Mouse (Mus musculus) limb, embryonic 13.5 days (tissue): ENCODE data around the gene Slc4a8. TPM values are rescaled to one million over a fixed set of nuclear protein-coding genes. Genes with fewer than 3 reads are reported as not detected.

Experiments
- ATAC-seq: fragments of 200-750 bp; cut with Nextera tagmentation; 2 replicates; pipeline ENCODE4 v1.8.0; 2017; ENCODE audit warnings: low read depth, moderate number of reproducible peaks, moderate TSS enrichment; ENCODE audit not compliant: low FRiP score
- H3K27ac ChIP-seq: fragments of 300-500 bp; sonication (generic); 2 replicates; pipeline ENCODE4 v1.5.1; 2015; ENCODE audit warnings: inconsistent platforms, mild to moderate bottlenecking, moderate library complexity
- H3K27me3 ChIP-seq: fragments of 300-500 bp; sonication (generic); 2 replicates; pipeline ENCODE4 v1.6.1; 2015; ENCODE audit warnings: mild to moderate bottlenecking, inconsistent platforms
- H3K36me3 ChIP-seq: fragments of 300-500 bp; sonication (generic); 2 replicates; pipeline ENCODE4 v1.6.1; 2015; ENCODE audit warnings: inconsistent platforms, mild to moderate bottlenecking, moderate library complexity
- H3K4me1 ChIP-seq: fragments of 300-500 bp; sonication (generic); 2 replicates; pipeline ENCODE4 v1.6.1; 2015; ENCODE audit warnings: inconsistent platforms
- H3K4me2 ChIP-seq: fragments of 300-500 bp; sonication (generic); replicated peaks from 2 replicates; pipeline ENCODE4 v1.6.1; 2015; ENCODE audit warnings: inconsistent platforms, mild to moderate bottlenecking, moderate library complexity
- H3K4me3 ChIP-seq: fragments of 300-500 bp; sonication (generic); 2 replicates; pipeline ENCODE4 v1.5.1; 2015; ENCODE audit warnings: moderate library complexity, mild to moderate bottlenecking, inconsistent platforms
- H3K9ac ChIP-seq: fragments of 300-500 bp; sonication (generic); 2 replicates; pipeline ENCODE4 v1.6.1; 2015; ENCODE audit warnings: mild to moderate bottlenecking, inconsistent platforms
- H3K9me3 ChIP-seq: fragments of 300-500 bp; sonication (generic); 2 replicates; pipeline ENCODE4 v1.6.1; 2016; ENCODE audit warnings: inconsistent platforms
- WGBS: fragments of 180-500 bp; shearing (Covaris S2); methylation state at CpG from one replicate; pipeline ENCODE4 v1.1.7; 2015; 5-methylcytosine and 5-hydroxymethylcytosine counted together
- polyA plus RNA-seq: library from polyadenylated mRNA; unstranded; fragments of >200 nt; fragmentation: Nextera tagmentation; extraction: Ambion mirVana; gene quantifications from 2 replicates; pipeline ENCODE4 v1.2.1, GENCODE M21; 2015

Slc4a8 gene
- polyA plus RNA-seq, 1 experiment from 2014 or later = 4.9 TPM

GRCm38 (mm10) chr15:100777020-100778016, 15.8 kb downstream of the Slc4a8 start:
- Histone ChIP-seq H3K27ac (no peak overlapping the region; the same call in 1 of the 2 replicates), H3K4me2 (peak overlapping the region; percentile 27), H3K27me3 (peaks cover 4% of the 10 kb centered on the region; the same call in 1 of the 2 replicates), H3K9ac (no peak overlapping the region), H3K4me3 (no peak overlapping the region), H3K36me3 (no peaks in the 10 kb centered on the region), H3K9me3 (no peaks in the 10 kb centered on the region), H3K4me1 (peaks cover 44% of the 10 kb centered on the region)
- 0 out of 2 replicates have a peak, but pooled peaks have one; percentile 29 for ATAC-seq
- 38% methylated on average over 32 of the region's 32 CpGs for WGBS

- no peak for ATAC-seq
- H3K4me1 ChIP-seq = peaks cover 36% of the 10 kb centered on the region
- 74% methylated on average over 10 of the region's 10 CpGs for WGBS
These were observed 18.3 kb downstream of the Slc4a8 start for GRCm38 (mm10) chr15:100779896-100780295.

DNA sequence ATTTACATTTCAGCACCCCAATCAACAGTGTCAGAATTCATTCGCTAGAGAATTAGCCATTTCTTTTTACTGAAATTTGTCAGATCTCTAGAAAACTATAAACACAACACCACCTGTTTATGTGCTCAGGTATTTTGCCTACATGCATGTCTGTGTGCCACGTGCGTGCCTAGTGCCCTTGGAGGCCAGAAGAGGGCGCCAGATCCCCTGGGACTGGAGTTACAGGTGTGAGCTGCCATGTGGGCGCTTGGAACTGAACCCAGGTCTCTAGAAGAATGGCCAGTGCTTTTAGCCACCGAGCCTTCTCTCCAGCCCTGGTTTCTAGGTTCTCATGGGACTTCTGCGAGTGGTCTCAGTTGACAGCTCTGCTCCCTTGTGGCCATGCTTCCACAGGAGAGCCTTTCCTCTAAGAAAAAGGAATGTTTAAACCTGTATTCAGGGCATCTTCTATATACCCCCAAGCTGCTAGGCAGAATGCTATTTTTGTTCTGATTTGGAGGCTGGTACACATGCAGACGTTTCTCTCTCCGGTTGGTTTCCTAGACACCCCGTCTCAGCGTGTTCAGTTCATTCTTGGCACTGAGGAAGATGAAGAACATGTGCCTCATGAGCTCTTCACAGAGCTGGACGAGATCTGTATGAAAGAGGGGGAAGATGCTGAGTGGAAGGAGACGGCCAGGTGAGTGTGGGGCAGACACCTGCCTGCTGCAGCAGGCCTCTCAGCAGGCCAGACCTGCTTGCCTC, 21.9 kb downstream of the Slc4a8 start:
- no peak for ATAC-seq
- WGBS = 90% methylated on average over 13 of the region's 13 CpGs

More at GRCm38 (mm10) chr15:100779896-100780295, 18.3 kb downstream of the Slc4a8 start:
- Histone ChIP-seq H3K27ac (no peak overlapping the region), H3K4me3 (no peak overlapping the region), H3K9ac (no peak overlapping the region), H3K9me3 (no peaks in the 10 kb centered on the region), H3K27me3 (peaks cover 4% of the 10 kb centered on the region; the same call in 1 of the 2 replicates), H3K36me3 (peaks cover 13% of the 10 kb centered on the region; the same call in 1 of the 2 replicates), H3K4me2 (no peak overlapping the region)

GRCm38 (mm10) chr15:100790219-100790618, 28.7 kb downstream of the Slc4a8 start:
- no peaks in the 10 kb centered on the region for H3K9me3 ChIP-seq
- ATAC-seq = no peak
- no peak overlapping the region for H3K9ac ChIP-seq
- no peak overlapping the region for H3K4me2 ChIP-seq
- H3K27me3 ChIP-seq = no peaks in the 10 kb centered on the region
- no peak overlapping the region for H3K27ac ChIP-seq
- no peak overlapping the region for H3K4me3 ChIP-seq
- H3K4me1 ChIP-seq = no peaks in the 10 kb centered on the region
- WGBS = 84% methylated on average over 6 of the region's 6 CpGs
- H3K36me3 ChIP-seq = peaks cover 17% of the 10 kb centered on the region

More for the DNA sequence above, 21.9 kb downstream of the Slc4a8 start:
- peaks cover 4% of the 10 kb centered on the region; the same call in 1 of the 2 replicates for H3K4me1 ChIP-seq
- H3K27me3 ChIP-seq = no peaks in the 10 kb centered on the region
- no peak overlapping the region for H3K4me3 ChIP-seq
- H3K9me3 ChIP-seq = no peaks in the 10 kb centered on the region
- H3K27ac ChIP-seq = no peak overlapping the region
- no peak overlapping the region for H3K9ac ChIP-seq
- H3K4me2 ChIP-seq = no peak overlapping the region
- peaks cover 24% of the 10 kb centered on the region for H3K36me3 ChIP-seq

DNA sequence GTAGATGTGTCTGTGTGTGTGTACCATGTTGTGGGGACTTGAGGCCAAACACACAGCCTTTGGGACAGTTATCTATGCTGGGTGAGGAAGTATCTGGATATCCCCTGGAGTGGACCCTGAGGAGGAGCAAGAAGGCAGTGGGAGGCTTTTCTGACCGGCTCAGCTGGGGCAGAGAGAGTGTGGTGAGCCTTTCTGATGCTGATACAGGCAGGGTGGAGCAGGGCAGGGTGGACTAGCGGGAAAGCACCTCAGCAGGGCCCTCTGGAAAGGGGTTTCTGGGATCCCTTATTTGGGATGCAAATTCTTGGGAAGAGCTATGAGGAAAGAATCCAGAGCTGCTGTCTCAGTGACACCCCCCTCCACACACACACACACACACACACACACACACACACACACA, 30.8 kb downstream of the Slc4a8 start:
- 70% methylated on average over 2 of the region's 2 CpGs for WGBS
- Histone ChIP-seq H3K36me3 (peaks cover 18% of the 10 kb centered on the region; the same call in 1 of the 2 replicates), H3K27me3 (no peaks in the 10 kb centered on the region), H3K27ac (no peak overlapping the region), H3K4me2 (no peak overlapping the region), H3K9me3 (no peaks in the 10 kb centered on the region), H3K9ac (no peak overlapping the region), H3K4me1 (no peaks in the 10 kb centered on the region), H3K4me3 (no peak overlapping the region)
- ATAC-seq = no peak

DNA sequence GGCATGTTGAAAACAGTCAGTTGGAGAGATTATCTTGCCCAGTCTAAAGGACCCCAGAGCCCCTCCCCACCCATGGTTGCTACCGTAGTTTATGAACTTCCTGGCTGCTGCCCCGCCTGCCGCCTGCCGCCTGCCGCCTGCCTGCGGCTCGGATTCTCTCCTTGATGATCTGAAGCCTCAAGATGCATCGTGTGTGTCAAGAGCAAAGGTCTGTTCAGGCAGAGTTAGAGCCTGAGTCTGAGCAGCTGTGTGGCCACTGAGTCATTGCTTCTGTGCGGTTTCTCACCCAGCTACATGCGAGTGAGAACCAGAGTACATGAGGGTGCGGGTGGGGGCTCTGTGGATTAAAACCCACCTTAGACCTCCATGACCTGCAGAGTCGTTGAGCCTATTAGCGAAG, 39.4 kb downstream of the Slc4a8 start:
- Histone ChIP-seq H3K9ac (no peak overlapping the region), H3K4me1 (no peaks in the 10 kb centered on the region), H3K27ac (no peak overlapping the region), H3K4me2 (no peak overlapping the region), H3K27me3 (no peaks in the 10 kb centered on the region), H3K4me3 (no peak overlapping the region), H3K36me3 (peaks cover 9% of the 10 kb centered on the region), H3K9me3 (no peaks in the 10 kb centered on the region)
- ATAC-seq = no peak
- 40% methylated on average over 13 of the region's 13 CpGs for WGBS

- Histone ChIP-seq H3K36me3 (peaks cover 12% of the 10 kb centered on the region), H3K27ac (no peak overlapping the region), H3K4me2 (no peak overlapping the region), H3K4me3 (no peak overlapping the region), H3K9me3 (no peaks in the 10 kb centered on the region), H3K4me1 (no peaks in the 10 kb centered on the region), H3K27me3 (no peaks in the 10 kb centered on the region), H3K9ac (no peak overlapping the region)
- 82% methylated on average over 12 of the region's 12 CpGs for WGBS
- ATAC-seq = no peak
These were observed 46.5 kb downstream of the Slc4a8 start for GRCm38 (mm10) chr15:100808062-100808461.

DNA sequence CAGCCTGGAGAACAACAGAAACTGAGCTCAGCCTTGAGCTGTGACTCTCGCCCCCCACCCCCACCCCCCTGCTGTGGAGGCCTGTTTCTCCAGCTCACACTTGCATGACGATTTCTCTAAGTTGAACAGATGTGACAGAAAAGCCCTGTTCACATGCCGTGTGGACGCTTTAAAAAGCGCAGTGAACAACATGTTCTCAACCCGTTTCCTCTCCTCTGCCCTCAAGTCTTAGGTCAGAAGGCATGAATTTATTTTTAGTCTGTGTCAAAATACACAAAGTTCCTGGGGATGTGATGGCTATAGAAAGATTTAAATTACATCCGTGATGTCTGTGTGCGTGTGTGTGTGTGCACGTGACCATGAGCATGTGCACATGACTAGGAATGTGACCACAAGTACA, 46.9 kb downstream of the Slc4a8 start:
- ATAC-seq = no peak
- 74% methylated on average over 9 of the region's 9 CpGs for WGBS
- no peaks in the 10 kb centered on the region for H3K27me3 ChIP-seq
- H3K9ac ChIP-seq = no peak overlapping the region
- H3K4me1 ChIP-seq = 0 out of 2 replicates have a peak, but pooled peaks cover 4% of the 10 kb centered on the region
- H3K4me2 ChIP-seq = no peak overlapping the region
- no peak overlapping the region for H3K27ac ChIP-seq
- H3K36me3 ChIP-seq = peaks cover 8% of the 10 kb centered on the region; the same call in 1 of the 2 replicates
- H3K9me3 ChIP-seq = no peaks in the 10 kb centered on the region
- no peak overlapping the region for H3K4me3 ChIP-seq

DNA sequence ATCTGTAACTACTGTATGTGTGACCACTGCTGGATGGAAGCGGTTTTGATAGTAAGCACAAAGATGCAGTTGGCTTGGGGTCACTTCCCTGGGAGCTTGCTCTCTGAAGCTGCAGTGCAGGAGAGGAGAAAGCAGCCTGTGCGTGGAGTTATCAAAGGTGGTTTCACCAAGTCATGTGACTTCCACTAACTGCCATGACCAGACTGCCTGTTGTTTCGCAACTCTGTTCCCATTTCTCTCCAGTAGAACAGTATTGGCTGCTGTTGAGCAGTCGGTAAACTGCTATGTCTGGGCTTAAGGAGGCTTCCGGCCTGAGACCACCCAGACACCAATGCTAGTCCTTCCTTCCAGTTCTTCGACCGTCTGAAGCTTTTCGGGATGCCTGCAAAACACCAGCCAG, 48.7 kb downstream of the Slc4a8 start:
- WGBS = 90% methylated on average over 8 of the region's 8 CpGs
- H3K4me3 ChIP-seq = no peak overlapping the region
- no peak overlapping the region for H3K27ac ChIP-seq
- H3K4me2 ChIP-seq = no peak overlapping the region
- H3K36me3 ChIP-seq = peaks cover 7% of the 10 kb centered on the region; the same call in 1 of the 2 replicates
- no peak for ATAC-seq
- no peaks in the 10 kb centered on the region for H3K27me3 ChIP-seq
- no peak overlapping the region for H3K9ac ChIP-seq
- H3K4me1 ChIP-seq = peaks cover 11% of the 10 kb centered on the region; the same call in 1 of the 2 replicates
- H3K9me3 ChIP-seq = no peaks in the 10 kb centered on the region

- 71% methylated on average over 5 of the region's 5 CpGs for WGBS
- no peak overlapping the region for H3K4me2 ChIP-seq
- no peak for ATAC-seq
- 0 out of 2 replicates have a peak, but pooled peaks cover 3% of the 10 kb centered on the region for H3K9me3 ChIP-seq
- peaks cover 23% of the 10 kb centered on the region for H3K4me1 ChIP-seq
- no peaks in the 10 kb centered on the region for H3K27me3 ChIP-seq
- peaks cover 7% of the 10 kb centered on the region; the same call in 1 of the 2 replicates for H3K36me3 ChIP-seq
- no peak overlapping the region for H3K4me3 ChIP-seq
- H3K27ac ChIP-seq = no peak overlapping the region
- H3K9ac ChIP-seq = no peak overlapping the region
These were observed 52.0 kb downstream of the Slc4a8 start for GRCm38 (mm10) chr15:100813501-100813900.

GRCm38 (mm10) chr15:100814066-100814465, 52.5 kb downstream of the Slc4a8 start:
- ATAC-seq = no peak
- Histone ChIP-seq H3K27me3 (no peaks in the 10 kb centered on the region), H3K4me3 (no peak overlapping the region), H3K36me3 (peaks cover 7% of the 10 kb centered on the region; the same call in 1 of the 2 replicates), H3K4me1 (peaks cover 23% of the 10 kb centered on the region), H3K9me3 (peaks cover 8% of the 10 kb centered on the region; the same call in 1 of the 2 replicates), H3K4me2 (no peak overlapping the region), H3K27ac (no peak overlapping the region), H3K9ac (no peak overlapping the region)
- 89% methylated on average over 7 of the region's 7 CpGs for WGBS
